Mouse (Mus musculus) brain, embryonic 14.5 days (tissue): ENCODE measurements around the gene Fbxw21.

ENCODE experiments used
- CTCF ChIP-seq: fragments of 200-500 bp; IDR thresholded peaks from 2 replicates; pipeline ENCODE4 v1.5.1; 2012; ENCODE audit warnings: inconsistent platforms, mild to moderate bottlenecking, moderate library complexity, borderline replicate concordance; ENCODE audit not compliant: insufficient read depth, insufficient read length; ENCODE audit errors: extremely low read depth
- POLR2A ChIP-seq: fragments of 200-500 bp; IDR thresholded peaks from 2 replicates; pipeline ENCODE4 v1.6.1; 2012; ENCODE audit warnings: mild to moderate bottlenecking, inconsistent platforms, borderline replicate concordance; ENCODE audit not compliant: poor library complexity, insufficient read depth, insufficient read length, severe bottlenecking; ENCODE audit errors: extremely low read depth

DNA sequence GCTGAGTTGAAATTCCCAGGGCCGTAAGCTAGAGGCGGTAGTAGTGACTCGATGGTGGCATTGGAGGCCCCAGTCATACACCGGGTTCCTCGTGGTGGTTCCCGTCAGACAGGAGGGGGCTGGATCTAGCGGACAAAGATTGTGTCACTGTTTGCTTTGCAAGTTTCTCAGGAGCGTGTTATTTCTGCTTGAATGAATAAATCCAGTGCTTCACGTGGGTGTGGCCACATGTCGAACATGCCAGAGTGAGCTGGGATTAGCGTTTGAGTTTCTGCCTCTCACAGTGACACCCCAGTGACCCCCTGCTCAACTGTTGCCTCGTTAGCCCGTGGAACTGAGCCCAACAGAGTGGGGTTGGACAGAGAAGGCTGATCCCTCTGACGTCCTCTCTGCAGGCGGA, 71.4 kb downstream of the Fbxw21 start:
- no peak for TF ChIP-seq CTCF
- TF ChIP-seq POLR2A, result no peak
